Mouse (Mus musculus) lung, embryonic 15.5 days (tissue): ENCODE measurements around the gene Exoc3l2. TPM values are rescaled to one million over a fixed set of nuclear protein-coding genes. Genes with fewer than 3 reads are reported as not detected.

Source experiments
- ATAC-seq: fragments of 200-750 bp; cut with Nextera tagmentation; 2 replicates; pipeline ENCODE4 v1.8.0; 2017; ENCODE audit warnings: moderate number of reproducible peaks, borderline replicate concordance; ENCODE audit not compliant: low FRiP score, low TSS enrichment; ENCODE audit errors: extremely low read depth
- H3K27ac ChIP-seq: fragments of 300-500 bp; sonication (generic); 2 replicates; pipeline ENCODE4 v1.5.1; 2015; ENCODE audit warnings: moderate library complexity, mild to moderate bottlenecking, inconsistent platforms
- H3K27me3 ChIP-seq: fragments of 300-500 bp; sonication (generic); 2 replicates; pipeline ENCODE4 v1.6.1; 2015; ENCODE audit warnings: inconsistent platforms
- H3K36me3 ChIP-seq: fragments of 300-500 bp; sonication (generic); 2 replicates; pipeline ENCODE4 v1.6.1; 2015; ENCODE audit warnings: inconsistent platforms
- H3K4me1 ChIP-seq: fragments of 300-500 bp; sonication (generic); 2 replicates; pipeline ENCODE4 v1.6.1; 2015; ENCODE audit warnings: inconsistent platforms
- H3K4me2 ChIP-seq: fragments of 300-500 bp; sonication (generic); 2 replicates; pipeline ENCODE4 v1.6.1; 2015; ENCODE audit warnings: inconsistent platforms, mild to moderate bottlenecking, moderate library complexity
- H3K4me3 ChIP-seq: fragments of 300-500 bp; sonication (generic); 2 replicates; pipeline ENCODE4 v1.5.1; 2015; ENCODE audit warnings: mild to moderate bottlenecking, inconsistent platforms
- H3K9ac ChIP-seq: fragments of 300-500 bp; sonication (generic); 2 replicates; pipeline ENCODE4 v1.6.1; 2015; ENCODE audit warnings: inconsistent platforms
- H3K9me3 ChIP-seq: fragments of 300-500 bp; sonication (generic); 2 replicates; pipeline ENCODE4 v1.6.1; 2016; ENCODE audit warnings: inconsistent platforms
- WGBS: fragments of 180-500 bp; shearing (Covaris S2); methylation state at CpG from one replicate; pipeline ENCODE4 v1.1.7; 2015; 5-methylcytosine and 5-hydroxymethylcytosine counted together
- polyA plus RNA-seq: library from polyadenylated mRNA; unstranded; fragments of >200 nt; fragmentation: Nextera tagmentation; extraction: Ambion mirVana; gene quantifications from 2 replicates; pipeline ENCODE4 v1.2.1, GENCODE M21; 2015

The Exoc3l2 gene
- polyA plus RNA-seq, 1 experiment from 2014 or later = 1.4 TPM

GRCm38 (mm10) chr7:19532240-19532639 is 69.1 kb downstream of the Exoc3l2 start:
- 0 out of 2 replicates have a peak, but pooled peaks have one; percentile 24 for ATAC-seq
- H3K27me3 ChIP-seq = no peaks in the 10 kb centered on the region
- H3K9ac ChIP-seq = no peak overlapping the region
- no peaks in the 10 kb centered on the region for H3K9me3 ChIP-seq
- no peak overlapping the region for H3K27ac ChIP-seq
- H3K36me3 ChIP-seq = peaks cover 53% of the 10 kb centered on the region
- no peak overlapping the region for H3K4me3 ChIP-seq
- 80% methylated on average over 14 of the region's 14 CpGs for WGBS
- no peak overlapping the region for H3K4me2 ChIP-seq
- no peaks in the 10 kb centered on the region for H3K4me1 ChIP-seq

- no peaks in the 10 kb centered on the region for H3K4me1 ChIP-seq
- H3K4me3 ChIP-seq = no peak overlapping the region
- H3K9me3 ChIP-seq = no peaks in the 10 kb centered on the region
- no peak overlapping the region for H3K27ac ChIP-seq
- no peak for ATAC-seq
- no peaks in the 10 kb centered on the region for H3K27me3 ChIP-seq
- H3K36me3 ChIP-seq = peaks cover 49% of the 10 kb centered on the region
- no peak overlapping the region for H3K9ac ChIP-seq
- no peak overlapping the region for H3K4me2 ChIP-seq
- WGBS = 86% methylated on average over 10 of the region's 10 CpGs
Observed at GRCm38 (mm10) chr7:19534676-19535075, 71.5 kb downstream of the Exoc3l2 start.

- no peak for ATAC-seq
- WGBS = 49% methylated on average over 2 of the region's 2 CpGs
- H3K4me3 ChIP-seq = no peak overlapping the region
- H3K36me3 ChIP-seq = no peaks in the 10 kb centered on the region
- H3K9me3 ChIP-seq = no peaks in the 10 kb centered on the region
- H3K27ac ChIP-seq = no peak overlapping the region
- peaks cover 26% of the 10 kb centered on the region for H3K4me1 ChIP-seq
- H3K4me2 ChIP-seq = no peak overlapping the region
- H3K9ac ChIP-seq = no peak overlapping the region
- H3K27me3 ChIP-seq = no peaks in the 10 kb centered on the region
Observed at GRCm38 (mm10) chr7:19540771-19541566, 77.8 kb downstream of the Exoc3l2 start.

- no peaks in the 10 kb centered on the region for H3K27me3 ChIP-seq
- H3K27ac ChIP-seq = no peak overlapping the region
- H3K4me1 ChIP-seq = peaks cover 33% of the 10 kb centered on the region
- H3K4me2 ChIP-seq = no peak overlapping the region
- 70% methylated on average over 7 of the region's 7 CpGs for WGBS
- ATAC-seq = no peak
- no peak overlapping the region for H3K4me3 ChIP-seq
- no peaks in the 10 kb centered on the region for H3K36me3 ChIP-seq
- no peak overlapping the region for H3K9ac ChIP-seq
- H3K9me3 ChIP-seq = no peaks in the 10 kb centered on the region
Observed at GRCm38 (mm10) chr7:19541681-19542154, 78.6 kb downstream of the Exoc3l2 start.

- H3K9me3 ChIP-seq = no peaks in the 10 kb centered on the region
- no peaks in the 10 kb centered on the region for H3K27me3 ChIP-seq
- ATAC-seq = peak; percentile 23; the same call in 1 of the 2 replicates
- peaks cover 38% of the 10 kb centered on the region for H3K4me1 ChIP-seq
- no peak overlapping the region for H3K27ac ChIP-seq
- WGBS = 62% methylated on average over 8 of the region's 8 CpGs
- H3K4me2 ChIP-seq = no peak overlapping the region
- H3K36me3 ChIP-seq = no peaks in the 10 kb centered on the region
- H3K4me3 ChIP-seq = no peak overlapping the region
- H3K9ac ChIP-seq = no peak overlapping the region
Observed at GRCm38 (mm10) chr7:19542155-19542691, 79.1 kb downstream of the Exoc3l2 start.

- ATAC-seq = no peak
- peaks cover 48% of the 10 kb centered on the region for H3K4me1 ChIP-seq
- no peak overlapping the region for H3K4me3 ChIP-seq
- H3K4me2 ChIP-seq = no peak overlapping the region
- WGBS = 38% methylated on average over 6 of the region's 6 CpGs
- no peaks in the 10 kb centered on the region for H3K27me3 ChIP-seq
- no peaks in the 10 kb centered on the region for H3K36me3 ChIP-seq
- no peak overlapping the region for H3K27ac ChIP-seq
- H3K9me3 ChIP-seq = no peaks in the 10 kb centered on the region
- H3K9ac ChIP-seq = no peak overlapping the region
Observed at GRCm38 (mm10) chr7:19543584-19543983, 80.5 kb downstream of the Exoc3l2 start.

GRCm38 (mm10) chr7:19546007-19546406 is 82.9 kb downstream of the Exoc3l2 start:
- peaks cover 45% of the 10 kb centered on the region for H3K4me1 ChIP-seq
- ATAC-seq = no peak
- no peaks in the 10 kb centered on the region for H3K9me3 ChIP-seq
- no peak overlapping the region for H3K9ac ChIP-seq
- H3K4me3 ChIP-seq = no peak overlapping the region
- H3K27me3 ChIP-seq = no peaks in the 10 kb centered on the region
- no peak overlapping the region for H3K4me2 ChIP-seq
- H3K27ac ChIP-seq = no peak overlapping the region; the same call in 1 of the 2 replicates
- WGBS = 20% methylated on average over 3 of the region's 3 CpGs
- H3K36me3 ChIP-seq = no peaks in the 10 kb centered on the region

Other genes with a start within 250 kb of the Exoc3l2 start
- gene Opa3, start 235.0 kb upstream of the Exoc3l2 start, polyA plus RNA-seq = 33.2 and 34.6 TPM in 2 replicates
- 115 TPM in 2 replicates for gene Vasp, start 191.5 kb upstream of the Exoc3l2 start, polyA plus RNA-seq
- not detected in 2 replicates for gene Ppm1n, start 183.3 kb upstream of the Exoc3l2 start, polyA plus RNA-seq
- gene Rtn2, start 180.7 kb upstream of the Exoc3l2 start, polyA plus RNA-seq = 10.6 and 11.4 TPM in 2 replicates
- 0.24 and 0.26 TPM in 2 replicates for gene Fosb, start 153.3 kb upstream of the Exoc3l2 start, polyA plus RNA-seq
- 86.4 and 88.6 TPM in 2 replicates for gene Ercc1, start 118.6 kb upstream of the Exoc3l2 start, polyA plus RNA-seq
- 20.1 and 21.7 TPM in 2 replicates for gene Cd3eap, start 103.8 kb upstream of the Exoc3l2 start, polyA plus RNA-seq
- 6.3 and 6.8 TPM in 2 replicates for gene Ppp1r13l, start 103.6 kb upstream of the Exoc3l2 start, polyA plus RNA-seq
- gene Ercc2, start 81.3 kb upstream of the Exoc3l2 start, polyA plus RNA-seq = 14.4 and 15.7 TPM in 2 replicates
- 13.3 and 18.4 TPM in 2 replicates for gene Klc3, start 59.2 kb upstream of the Exoc3l2 start, polyA plus RNA-seq
- 52.5 and 53.0 TPM in 2 replicates for gene Ckm, start 58.6 kb upstream of the Exoc3l2 start, polyA plus RNA-seq
- 7.9 TPM in 2 replicates for gene Mark4, start 4.5 kb upstream of the Exoc3l2 start, polyA plus RNA-seq
- 2.0 TPM in 2 replicates for gene Bloc1s3, start 45.0 kb downstream of the Exoc3l2 start, polyA plus RNA-seq
- 97.8 and 103 TPM in 2 replicates for gene Trappc6a, start 45.1 kb downstream of the Exoc3l2 start, polyA plus RNA-seq
- gene Nkpd1, start 54.5 kb downstream of the Exoc3l2 start, polyA plus RNA-seq = 0.20 TPM in 1 of 2 replicates, not detected in the other
- gene Ppp1r37, start 99.7 kb downstream of the Exoc3l2 start, polyA plus RNA-seq = 23.8 and 24.8 TPM in 2 replicates
- gene Zfp296, start 114.0 kb downstream of the Exoc3l2 start, polyA plus RNA-seq = 0.50 and 0.54 TPM in 2 replicates
- 164 and 183 TPM in 2 replicates for gene Gemin7, start 114.3 kb downstream of the Exoc3l2 start, polyA plus RNA-seq
- gene Clasrp, start 141.2 kb downstream of the Exoc3l2 start, polyA plus RNA-seq = 46.4 and 51.4 TPM in 2 replicates
- gene Relb, start 166.1 kb downstream of the Exoc3l2 start, polyA plus RNA-seq = 6.8 and 8.8 TPM in 2 replicates
- 81.8 and 86.8 TPM in 2 replicates for gene Clptm1, start 201.7 kb downstream of the Exoc3l2 start, polyA plus RNA-seq
- 4.0 and 9.5 TPM in 2 replicates for gene Apoc2, start 214.6 kb downstream of the Exoc3l2 start, polyA plus RNA-seq
- gene Gm44805, start 218.1 kb downstream of the Exoc3l2 start, polyA plus RNA-seq = not detected in 2 replicates
- 0.42 and 1.3 TPM in 2 replicates for gene Apoc4, start 218.1 kb downstream of the Exoc3l2 start, polyA plus RNA-seq
- gene Apoc1, start 229.3 kb downstream of the Exoc3l2 start, polyA plus RNA-seq = 19.5 and 22.0 TPM in 2 replicates
- 458 and 503 TPM in 2 replicates for gene Apoe, start 235.9 kb downstream of the Exoc3l2 start, polyA plus RNA-seq